Mouse (Mus musculus) cortical plate, adult 2 months (tissue): ENCODE measurements around the gene Rad54l.

ENCODE experiments used
- CTCF ChIP-seq: fragments of 200-500 bp; IDR thresholded peaks from 2 replicates; pipeline ENCODE4 v1.5.1; 2011; ENCODE audit warnings: mild to moderate bottlenecking, control low read depth, low read length; ENCODE audit not compliant: insufficient read depth; ENCODE audit errors: extremely low read depth
- POLR2A ChIP-seq: fragments of 200-500 bp; IDR thresholded peaks from 2 replicates; pipeline ENCODE4 v1.6.1; 2011; ENCODE audit warnings: mild to moderate bottlenecking, low read length, control low read depth; ENCODE audit not compliant: insufficient read depth; ENCODE audit errors: extremely low read depth

GRCm38 (mm10) chr4:116143317-116143811 is 19.9 kb upstream of the Rad54l start:
- TF ChIP-seq POLR2A: no peak
- no peak for TF ChIP-seq CTCF
